Mouse (Mus musculus) intestine, embryonic 14.5 days (tissue): ENCODE results near the gene Dclre1a. TPM values are rescaled to one million over a fixed set of nuclear protein-coding genes. Genes with fewer than 3 reads are reported as not detected.
A peak's percentile ranks its signal among the peaks of the same experiment; 100 is the strongest.
"Not testable (repeated sequence)": the region's sequence is repeated elsewhere in the genome, so short reads cannot be mapped to it uniquely, and the experiment has no call there.

Experiments used
- ATAC-seq: fragments of 200-750 bp; cut with Nextera tagmentation; replicated peaks from 2 replicates; pipeline ENCODE4 v1.8.0; 2017; ENCODE audit warnings: low read depth, moderate number of reproducible peaks, moderate TSS enrichment, moderate library complexity; ENCODE audit not compliant: low FRiP score, low TSS enrichment
- DNase-seq: peaks from one replicate; pipeline ENCODE4 v3.0.0-alpha.2; 2018; ENCODE audit warnings: low spot score
- H3K27ac ChIP-seq: fragments of 300-500 bp; sonication (generic); 2 replicates; pipeline ENCODE4 v1.5.1; 2014; ENCODE audit warnings: low read depth, mild to moderate bottlenecking, control low read depth
- H3K27me3 ChIP-seq: fragments of 300-500 bp; sonication (generic); replicated peaks from 2 replicates; pipeline ENCODE4 v1.6.1; 2014; ENCODE audit warnings: low read length, control low read depth; ENCODE audit not compliant: control insufficient read depth, insufficient read depth
- H3K36me3 ChIP-seq: fragments of 300-500 bp; sonication (generic); 2 replicates; pipeline ENCODE4 v1.6.1; 2014; ENCODE audit warnings: low read length, control low read depth; ENCODE audit not compliant: control insufficient read depth, insufficient read depth
- H3K4me1 ChIP-seq: fragments of 300-500 bp; sonication (generic); replicated peaks from 2 replicates; pipeline ENCODE4 v1.6.1; 2014; ENCODE audit warnings: low read length, control low read depth, mixed read lengths; ENCODE audit not compliant: control insufficient read depth, insufficient read depth
- H3K4me2 ChIP-seq: fragments of 300-500 bp; sonication (generic); 2 replicates; pipeline ENCODE4 v1.6.1; 2014; ENCODE audit warnings: low read length
- H3K4me3 ChIP-seq: fragments of 300-500 bp; sonication (generic); 2 replicates; pipeline ENCODE4 v1.5.1; 2014; ENCODE audit warnings: low read depth, low read length, control low read depth, mixed read lengths
- H3K9ac ChIP-seq: fragments of 300-500 bp; sonication (generic); 2 replicates; pipeline ENCODE4 v1.6.1; 2014; ENCODE audit warnings: mild to moderate bottlenecking, low read length
- H3K9me3 ChIP-seq: fragments of 300-500 bp; sonication (generic); 2 replicates; pipeline ENCODE4 v1.6.1; 2016; ENCODE audit warnings: low read length, control low read depth; ENCODE audit not compliant: control insufficient read depth
- WGBS: fragments of 180-500 bp; shearing (Covaris S2); extraction: QIAGEN DNeasy Blood & Tissue Kit; methylation state at CpG from one replicate; pipeline ENCODE4 v1.1.7; 2014; 5-methylcytosine and 5-hydroxymethylcytosine counted together
- polyA plus RNA-seq: library from polyadenylated mRNA; unstranded; fragments of >200 nt; fragmentation: Nextera tagmentation; extraction: Ambion mirVana; gene quantifications from 2 replicates; pipeline ENCODE4 v1.2.1, GENCODE M21; 2014

Gene Dclre1a
- polyA plus RNA-seq, 1 experiment from 2014 or later, result 23.9 TPM

DNA sequence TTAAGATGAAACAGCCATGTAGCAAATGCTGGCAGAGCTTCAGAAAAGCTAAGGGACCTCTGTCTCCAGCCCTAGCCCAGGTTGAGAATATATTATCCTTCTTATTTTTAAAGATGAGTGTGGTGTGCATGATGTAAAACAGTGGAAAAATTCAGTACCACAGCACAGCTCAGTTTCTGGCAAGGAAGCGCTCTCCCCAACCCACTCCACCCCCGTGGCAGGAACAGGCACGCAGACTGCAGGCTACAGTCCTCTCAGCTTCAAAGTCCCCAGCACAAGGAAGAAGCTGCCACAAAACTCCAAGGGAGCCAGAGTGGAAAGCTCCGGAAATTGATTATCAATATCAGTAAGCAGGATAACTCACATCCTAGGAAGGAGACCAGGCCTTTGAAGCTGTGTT is 36.8 kb downstream of the Dclre1a start:
- not testable (repeated sequence) for H3K27ac ChIP-seq, H3K9ac ChIP-seq, H3K4me1 ChIP-seq, H3K36me3 ChIP-seq, ATAC-seq, H3K4me2 ChIP-seq, H3K27me3 ChIP-seq, H3K4me3 ChIP-seq, DNase-seq, H3K9me3 ChIP-seq
- no CpG with 5 or more reads among the region's 4 CpGs for WGBS

DNA sequence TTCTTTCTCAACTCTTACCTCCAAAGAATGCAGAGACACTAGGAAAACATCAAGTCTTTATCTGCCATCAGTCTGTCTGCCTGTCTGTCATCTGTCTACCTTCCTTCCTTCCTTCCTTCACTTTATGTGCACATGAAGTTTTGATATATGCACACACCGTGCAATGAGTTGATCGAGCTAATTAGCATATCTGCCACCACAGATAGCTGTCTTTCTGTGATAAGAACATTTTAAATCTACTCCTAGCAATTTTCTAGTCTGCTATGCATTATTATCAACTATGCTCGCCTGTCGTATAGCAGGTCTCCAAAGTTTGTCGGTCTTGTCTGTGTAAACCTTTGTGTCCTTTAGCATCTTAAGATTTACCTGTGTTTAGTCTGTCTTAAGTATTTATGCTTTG is 44.5 kb downstream of the Dclre1a start:
- not testable (repeated sequence) for ATAC-seq, H3K9me3 ChIP-seq, H3K9ac ChIP-seq, H3K27ac ChIP-seq, H3K4me2 ChIP-seq, H3K27me3 ChIP-seq, H3K4me1 ChIP-seq, H3K4me3 ChIP-seq, H3K36me3 ChIP-seq, DNase-seq
- WGBS, result no CpG with 5 or more reads among the region's 5 CpGs

- not testable (repeated sequence) for DNase-seq, ATAC-seq, H3K9ac ChIP-seq, H3K27ac ChIP-seq, H3K4me2 ChIP-seq, H3K4me3 ChIP-seq, H3K4me1 ChIP-seq, H3K36me3 ChIP-seq, H3K27me3 ChIP-seq, H3K9me3 ChIP-seq
- WGBS, result no CpG with 5 or more reads among the region's 5 CpGs
These were observed 45.0 kb downstream of the Dclre1a start for GRCm38 (mm10) chr19:56503069-56503468.

DNA sequence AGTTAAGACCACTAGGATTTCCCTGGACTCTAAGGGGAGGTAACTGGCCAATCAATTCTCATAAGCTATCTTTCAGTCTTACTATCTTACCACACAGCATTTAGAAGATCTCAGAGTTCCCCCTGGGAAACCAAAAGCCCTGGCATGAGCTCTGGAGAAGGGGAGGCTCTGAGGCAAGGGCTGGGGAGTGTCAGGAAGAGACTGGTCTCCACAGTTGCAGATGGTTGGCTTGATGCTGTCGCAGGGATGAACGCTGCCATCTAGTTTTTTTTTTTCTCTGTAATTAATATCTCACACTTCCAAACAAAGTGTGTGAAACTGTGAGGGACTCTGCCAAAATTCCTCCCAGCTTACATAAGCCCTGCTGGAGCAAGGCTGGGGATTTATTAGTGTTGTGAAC is 53.9 kb downstream of the Dclre1a start:
- not testable (repeated sequence) for DNase-seq, H3K27ac ChIP-seq, H3K9me3 ChIP-seq, ATAC-seq, H3K36me3 ChIP-seq, H3K9ac ChIP-seq, H3K4me3 ChIP-seq, H3K4me1 ChIP-seq, H3K4me2 ChIP-seq, H3K27me3 ChIP-seq
- WGBS, result no CpG with 5 or more reads among the region's 2 CpGs

- ATAC-seq, result no peak
These were observed 58.4 kb downstream of the Dclre1a start for GRCm38 (mm10) chr19:56489601-56490000.

DNA sequence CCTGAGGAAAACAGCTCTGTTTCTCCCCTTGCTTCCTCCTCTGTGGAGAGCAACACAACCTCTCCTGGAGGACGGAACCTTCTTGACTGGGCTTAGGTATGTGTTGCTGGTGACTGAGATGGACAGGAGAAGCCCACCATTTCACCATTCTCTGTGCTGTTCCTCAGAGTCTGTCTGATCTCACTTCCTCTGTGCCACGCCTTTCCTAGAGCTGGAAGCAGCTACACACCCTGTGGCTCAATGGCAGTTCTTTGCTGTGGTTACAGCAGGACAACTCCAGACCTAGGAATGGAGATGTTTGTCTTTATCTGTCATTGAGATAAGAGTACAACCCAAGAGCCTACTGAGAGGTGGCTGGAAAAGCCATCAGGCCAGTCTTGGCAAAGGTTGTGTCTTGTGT is 60.7 kb downstream of the Dclre1a start:
- 97% methylated on average over 2 of the region's 2 CpGs for WGBS
- no peak for DNase-seq
- no peak for ATAC-seq
- H3K36me3 ChIP-seq, result no peaks in the 10 kb centered on the region
- no peak overlapping the region for H3K4me3 ChIP-seq
- 0 out of 2 replicates have a peak, but pooled peaks cover 2% of the 10 kb centered on the region for H3K27me3 ChIP-seq
- H3K9me3 ChIP-seq, result no peaks in the 10 kb centered on the region
- no peak overlapping the region for H3K27ac ChIP-seq
- peaks cover 12% of the 10 kb centered on the region for H3K4me1 ChIP-seq
- H3K4me2 ChIP-seq, result no peak overlapping the region
- no peak overlapping the region for H3K9ac ChIP-seq

More at GRCm38 (mm10) chr19:56489601-56490000, 58.4 kb downstream of the Dclre1a start:
- WGBS, result 84% methylated on average over 6 of the region's 6 CpGs
- 0 out of 2 replicates have a peak, but pooled peaks cover 2% of the 10 kb centered on the region for H3K27me3 ChIP-seq
- no peaks in the 10 kb centered on the region for H3K9me3 ChIP-seq
- DNase-seq, result no peak
- H3K4me1 ChIP-seq, result peaks cover 12% of the 10 kb centered on the region
- no peak overlapping the region for H3K9ac ChIP-seq
- no peak overlapping the region for H3K4me3 ChIP-seq
- no peak overlapping the region for H3K4me2 ChIP-seq
- no peak overlapping the region for H3K27ac ChIP-seq
- no peaks in the 10 kb centered on the region for H3K36me3 ChIP-seq

DNA sequence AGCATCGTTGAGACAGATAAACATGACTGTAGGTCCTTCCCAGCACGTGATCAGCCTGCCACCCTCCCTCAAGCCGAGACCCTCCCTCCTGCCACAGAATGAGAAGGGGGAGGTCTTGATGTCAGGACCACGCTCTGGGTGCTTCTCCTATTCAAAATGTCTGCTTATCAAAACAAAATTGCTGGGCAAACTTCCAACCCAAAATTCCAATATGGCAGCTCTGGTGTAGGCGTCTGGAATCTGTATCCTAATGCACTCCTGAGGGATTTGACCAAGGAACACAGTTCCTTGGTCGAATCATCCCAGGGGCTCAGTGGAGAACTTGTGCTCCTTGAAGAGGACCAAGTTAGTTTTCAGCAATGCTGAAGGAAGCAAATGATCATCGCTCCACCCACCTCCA is 61.1 kb downstream of the Dclre1a start:
- no peak overlapping the region for H3K9ac ChIP-seq
- H3K4me2 ChIP-seq, result no peak overlapping the region
- peaks cover 12% of the 10 kb centered on the region for H3K4me1 ChIP-seq
- no peak overlapping the region for H3K4me3 ChIP-seq
- 0 out of 2 replicates have a peak, but pooled peaks cover 2% of the 10 kb centered on the region for H3K27me3 ChIP-seq
- DNase-seq (no peak), ATAC-seq (no peak)
- H3K27ac ChIP-seq, result no peak overlapping the region
- 71% methylated on average over 7 of the region's 7 CpGs for WGBS
- H3K9me3 ChIP-seq, result no peaks in the 10 kb centered on the region
- H3K36me3 ChIP-seq, result no peaks in the 10 kb centered on the region

DNA sequence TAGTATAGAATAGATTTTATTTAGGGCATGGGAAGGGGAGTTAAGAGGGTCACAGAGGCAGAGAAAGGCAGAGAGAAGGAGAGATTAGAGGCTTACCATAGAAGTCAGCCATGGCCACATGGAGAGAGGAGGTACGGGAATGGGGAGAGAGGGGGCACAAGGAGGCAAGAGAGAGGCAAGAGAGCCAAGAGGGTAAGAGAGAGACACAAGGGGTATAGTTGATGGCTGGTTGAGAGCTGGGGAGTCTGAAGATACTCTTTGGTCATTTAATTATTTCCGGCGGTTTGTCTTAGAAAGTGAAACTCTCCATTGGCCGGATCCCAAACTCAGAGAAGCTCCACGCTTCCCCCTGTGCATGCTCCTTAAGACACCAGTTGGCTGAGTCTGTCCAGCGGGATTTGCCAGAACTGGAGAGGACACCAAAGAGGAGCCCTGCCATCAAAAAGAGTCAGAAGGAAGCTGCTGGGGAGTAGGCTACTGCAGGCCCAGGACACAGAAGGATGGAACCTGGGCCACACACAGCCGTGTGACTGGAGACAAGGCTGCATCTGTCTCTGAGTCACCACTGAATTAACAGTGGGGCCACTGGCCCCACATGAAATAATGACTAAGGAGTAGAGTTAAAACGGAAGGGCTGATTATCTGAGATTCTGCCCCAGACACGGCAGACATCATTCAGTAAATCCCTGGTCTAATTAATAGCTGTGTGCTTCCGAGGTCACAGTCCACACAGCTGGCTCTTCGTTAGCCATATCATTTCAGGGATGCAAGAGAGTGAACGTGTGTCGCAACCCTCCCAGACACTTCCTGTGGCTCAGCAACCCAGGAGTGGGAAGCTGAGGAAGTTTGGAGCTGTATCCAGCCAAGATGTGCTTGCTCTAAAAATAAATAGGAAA is 62.4 kb downstream of the Dclre1a start:
- Histone ChIP-seq H3K4me2 (no peak overlapping the region), H3K9ac (no peak overlapping the region), H3K9me3 (no peaks in the 10 kb centered on the region), H3K27ac (peak overlapping the region; percentile 33; the same call in 1 of the 2 replicates), H3K4me1 (peaks cover 12% of the 10 kb centered on the region), H3K36me3 (no peaks in the 10 kb centered on the region), H3K4me3 (no peak overlapping the region), H3K27me3 (no peaks in the 10 kb centered on the region)
- ATAC-seq (no peak), DNase-seq (no peak)
- WGBS, result 56% methylated on average over 13 of the region's 13 CpGs
